Mouse (Mus musculus): Measurements from ENCODE around the gene Hoxb7.

The Hoxb7 gene

GRCm38 (mm10) chr11:96316696-96317607 lies 30.5 kb downstream of the Hoxb7 start:
- DNase-seq (ENCODE audit: low spot score), result no peak

GRCm38 (mm10) chr11:96317608-96318367 lies 31.4 kb downstream of the Hoxb7 start, which contains the start of gene Hoxb4:
TSS of gene Hoxb4 (plus strand) at chr11:96318267.
- no peak for DNase-seq (ENCODE audit: low spot score)

GRCm38 (mm10) chr11:96318368-96319070 lies 32.1 kb downstream of the Hoxb7 start:
- no peak for DNase-seq (ENCODE audit: low spot score)

GRCm38 (mm10) chr11:96319071-96319902 lies 32.9 kb downstream of the Hoxb7 start:
- no peak for DNase-seq (ENCODE audit: low spot score)

- DNase-seq (ENCODE audit: low spot score), result no peak
Observed at GRCm38 (mm10) chr11:96319910-96320309, 33.5 kb downstream of the Hoxb7 start.

GRCm38 (mm10) chr11:96320688-96321087 lies 34.3 kb downstream of the Hoxb7 start:
- no peak for DNase-seq (ENCODE audit: low spot score)

- no peak for DNase-seq (ENCODE audit: low spot score)
Observed at GRCm38 (mm10) chr11:96321846-96322245, 35.4 kb downstream of the Hoxb7 start.

GRCm38 (mm10) chr11:96322738-96323137 lies 36.3 kb downstream of the Hoxb7 start:
- no peak for DNase-seq (ENCODE audit: low spot score)

GRCm38 (mm10) chr11:96323154-96323553 lies 36.7 kb downstream of the Hoxb7 start, which contains the start of gene Hoxb3:
TSS of gene Hoxb3 (plus strand) at chr11:96323326.
- no peak for DNase-seq (ENCODE audit: low spot score)

- no peak for DNase-seq (ENCODE audit: low spot score)
Observed at GRCm38 (mm10) chr11:96324125-96324524, 37.7 kb downstream of the Hoxb7 start.

- DNase-seq (ENCODE audit: low spot score), result no peak
Observed at GRCm38 (mm10) chr11:96324965-96325364, 38.5 kb downstream of the Hoxb7 start.

GRCm38 (mm10) chr11:96325747-96326212 lies 39.4 kb downstream of the Hoxb7 start:
- DNase-seq (ENCODE audit: low spot score), result no peak

GRCm38 (mm10) chr11:96326705-96327104 lies 40.3 kb downstream of the Hoxb7 start:
- DNase-seq (ENCODE audit: low spot score), result no peak

- DNase-seq (ENCODE audit: low spot score), result no peak
Observed at GRCm38 (mm10) chr11:96327122-96327521, 40.7 kb downstream of the Hoxb7 start.

- no peak for DNase-seq (ENCODE audit: low spot score)
Observed at GRCm38 (mm10) chr11:96327750-96328149, 41.3 kb downstream of the Hoxb7 start.

GRCm38 (mm10) chr11:96328605-96329004 lies 42.2 kb downstream of the Hoxb7 start:
- DNase-seq (ENCODE audit: low spot score), result no peak

- DNase-seq (ENCODE audit: low spot score), result no peak
Observed at GRCm38 (mm10) chr11:96332105-96332504, 45.7 kb downstream of the Hoxb7 start.

- DNase-seq (ENCODE audit: low spot score), result no peak
Observed at GRCm38 (mm10) chr11:96332618-96333032, 46.2 kb downstream of the Hoxb7 start.

- no peak for DNase-seq (ENCODE audit: low spot score)
Observed at GRCm38 (mm10) chr11:96333241-96334001, 47.0 kb downstream of the Hoxb7 start.

- DNase-seq (ENCODE audit: low spot score), result no peak
Observed at GRCm38 (mm10) chr11:96334002-96334364, 47.6 kb downstream of the Hoxb7 start.
